Mouse (Mus musculus): Measurements from ENCODE around the gene Gm10638.

Gene Gm10638

GRCm38 (mm10) chr8:86786498-86786897 is 41.0 kb downstream of the Gm10638 start:
- no peak for DNase-seq (ENCODE audit: low read depth, low spot score)

DNA sequence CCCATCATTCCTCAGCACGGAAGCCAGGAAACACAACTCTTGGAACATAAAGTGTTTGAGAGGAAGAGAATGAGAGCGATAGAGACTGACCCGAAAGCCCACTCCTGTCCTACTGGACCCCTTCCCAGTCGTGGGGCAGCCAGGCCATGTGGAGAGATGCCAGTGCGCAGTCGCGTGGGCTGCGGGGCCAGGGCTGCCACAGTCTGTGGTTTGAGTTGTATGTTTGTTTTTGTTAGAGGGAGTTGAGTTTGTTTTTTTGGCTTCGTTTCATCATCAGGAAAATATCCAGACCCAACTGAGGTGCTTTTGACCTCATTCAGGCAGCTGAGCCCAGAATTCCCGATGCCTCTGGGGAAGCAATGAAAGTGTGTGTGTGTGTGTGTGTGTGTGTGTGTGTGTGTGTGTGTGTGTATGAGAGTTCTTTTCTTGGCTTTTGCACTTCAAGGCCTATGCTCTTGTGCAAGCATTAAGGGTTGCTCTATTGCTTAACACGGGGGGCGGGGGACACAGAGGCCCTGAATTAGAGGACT is 42.5 kb downstream of the Gm10638 start:
- no peak for DNase-seq (ENCODE audit: low read depth, low spot score)

- no peak for DNase-seq (ENCODE audit: low read depth, low spot score)
Measured at GRCm38 (mm10) chr8:86789576-86789975, 44.1 kb downstream of the Gm10638 start.

- no peak for DNase-seq (ENCODE audit: low read depth, low spot score)
Measured at GRCm38 (mm10) chr8:86791542-86791941, 46.0 kb downstream of the Gm10638 start.

DNA sequence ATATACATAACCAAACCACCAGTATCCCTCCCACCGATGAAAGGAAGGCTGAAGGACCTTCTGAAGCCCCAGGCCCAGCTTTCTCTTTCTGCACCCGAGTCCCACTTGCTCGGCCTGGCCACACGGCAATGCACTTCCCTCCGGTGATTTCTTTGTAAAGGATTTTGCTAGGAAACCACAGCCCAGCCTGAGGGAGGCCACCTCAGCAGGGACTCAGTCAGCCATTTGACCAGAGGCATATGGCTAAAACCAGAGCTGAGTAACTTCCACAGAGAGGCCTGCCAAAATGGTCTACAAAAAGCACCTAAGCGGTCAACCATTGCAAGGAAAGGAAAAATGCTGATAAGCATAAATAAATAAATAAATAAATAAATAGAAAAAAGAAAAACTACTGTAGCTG is 49.2 kb downstream of the Gm10638 start:
- no peak for DNase-seq (ENCODE audit: low read depth, low spot score)
